Comparison of ENCODE assay signal across 7 mouse cellular contexts in the genomic region with DNA sequence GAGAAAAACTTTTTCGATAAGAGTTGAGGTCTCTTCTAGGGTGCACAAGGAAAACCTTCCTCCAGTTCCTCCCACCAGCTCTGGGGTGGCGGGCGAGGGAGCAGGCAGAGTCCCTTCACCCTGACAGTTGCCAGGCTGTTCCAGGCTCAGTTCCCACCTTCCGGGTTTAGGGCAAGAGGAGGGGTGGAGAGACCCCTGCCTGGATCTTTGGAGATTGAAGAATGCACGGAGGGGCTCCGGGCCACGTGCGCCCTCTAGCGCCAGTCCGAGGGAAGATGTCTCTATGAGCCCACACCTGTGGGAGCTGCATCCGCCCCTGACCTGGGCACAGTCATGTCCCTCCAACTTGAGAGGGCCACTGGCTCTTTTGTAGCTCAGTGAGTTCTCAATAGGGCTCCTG.
DNase-seq lines count a peak whose midpoint lies in the region; ATAC-seq and TF ChIP-seq lines count a peak whose summit lies in the region.

No protein-coding gene starts in this region.

- H3K4me1 ChIP-seq in kidney, postnatal 0 days (replicated peaks; ENCODE audit: insufficient read depth, low read length) = no peaks in the 10 kb centered on the region
- no peaks in the 10 kb centered on the region for H3K4me1 ChIP-seq in kidney, embryonic 16.5 days (ENCODE audit: insufficient read depth, low read length)
- no peaks in the 10 kb centered on the region for H3K4me1 ChIP-seq in ES-E14 (ENCODE audit: control insufficient read depth in 2 of 2, insufficient read depth in 2 of 2, low read length in 2 of 2, poor library complexity in 1 of 2)

- ATAC-seq in kidney, postnatal 0 days (replicated peaks; ENCODE audit: low FRiP score, low read depth) = no peak
- ATAC-seq in kidney, embryonic 16.5 days (ENCODE audit: low FRiP score, low TSS enrichment) = no peak

- DNase-seq in kidney, postnatal 0 days (ENCODE audit: low spot score) = peak; percentile 10
- peak; percentile 35 for DNase-seq in ES-E14 (ENCODE audit: low read depth, low spot score)
- peak; percentile 66 to 70 for DNase-seq in cerebellum, postnatal 10 days
- DNase-seq in kidney, postnatal 4 days = peak; percentile 39 to 45
- DNase-seq in c-Kit-positive CD71-positive TER-119-positive erythroid progenitor cells, embryonic 14.5 days (ENCODE audit: low spot score) = no peak
- no peak for DNase-seq in spleen, postnatal 36 days (ENCODE audit: low spot score in 2 of 2)

- H3K9ac ChIP-seq in kidney, postnatal 0 days (ENCODE audit: low read depth, low read length) = no peak overlapping the region
- no peak overlapping the region for H3K9ac ChIP-seq in kidney, embryonic 16.5 days (replicated peaks; ENCODE audit: low read length)
- H3K9ac ChIP-seq in ES-E14 (ENCODE audit: insufficient read depth, low read depth, low read length, poor library complexity, severe bottlenecking) = no peak overlapping the region

- H3K4me2 ChIP-seq in kidney, postnatal 0 days (ENCODE audit: low read length) = no peak overlapping the region
- no peak overlapping the region for H3K4me2 ChIP-seq in kidney, embryonic 16.5 days (replicated peaks; ENCODE audit: low read depth, low read length)

- H3K4me3 ChIP-seq in kidney, postnatal 0 days (replicated peaks; ENCODE audit: low read depth, low read length) = no peak overlapping the region
- H3K4me3 ChIP-seq in kidney, embryonic 16.5 days (ENCODE audit: low read length) = no peak overlapping the region
- H3K4me3 ChIP-seq in ES-E14 (ENCODE audit: insufficient read depth in 1 of 2, low read depth in 1 of 2, low read length in 2 of 2, poor library complexity in 1 of 2, severe bottlenecking in 1 of 2) = peak overlapping the region in 1 of 2 experiments; percentile 54; a peak in 2 of 4 replicates

- H3K36me3 ChIP-seq in kidney, postnatal 0 days (ENCODE audit: insufficient read depth, low read length) = no peaks in the 10 kb centered on the region
- no peaks in the 10 kb centered on the region for H3K36me3 ChIP-seq in kidney, embryonic 16.5 days (ENCODE audit: insufficient read depth, low read length)
- no peaks in the 10 kb centered on the region for H3K36me3 ChIP-seq in ES-E14 (ENCODE audit: control insufficient read depth, insufficient read depth, low read length, poor library complexity, severe bottlenecking)

- peak; percentile 53 for TF ChIP-seq CTCF in kidney, postnatal 0 days (IDR thresholded peaks at IDR 0.05; ENCODE audit: low read depth)

- H3K27ac ChIP-seq in kidney, postnatal 0 days = no peak overlapping the region
- no peak overlapping the region for H3K27ac ChIP-seq in kidney, embryonic 16.5 days (ENCODE audit: low read length)
- H3K27ac ChIP-seq in ES-E14 (ENCODE audit: insufficient read depth, low read depth, low read length, poor library complexity, severe bottlenecking) = no peak overlapping the region

- no peaks in the 10 kb centered on the region for H3K27me3 ChIP-seq in kidney, postnatal 0 days (ENCODE audit: insufficient read depth, low read length)
- no peaks in the 10 kb centered on the region for H3K27me3 ChIP-seq in kidney, embryonic 16.5 days (ENCODE audit: insufficient read depth, low read length)

- in situ Hi-C loops in ES-E14 (cut with MboI; ENCODE audit: low sequenced_read_pairs in 2 of 2, unreplicated experiment in 2 of 2) = no loop called here

- H3K9me3 ChIP-seq in kidney, postnatal 0 days (replicated peaks; ENCODE audit: low read length) = no peaks in the 10 kb centered on the region
- H3K9me3 ChIP-seq in kidney, embryonic 16.5 days (ENCODE audit: low read length) = no peaks in the 10 kb centered on the region
- H3K9me3 ChIP-seq in ES-E14 (ENCODE audit: control insufficient read depth, insufficient read depth, low read depth, low read length) = no peaks in the 10 kb centered on the region

- WGBS in kidney, postnatal 0 days = 12% methylated on average over 11 of the region's 11 CpGs
- 11% methylated on average over 11 of the region's 11 CpGs for WGBS in kidney, embryonic 16.5 days

TF ChIP-seq in ES-E14, 5 proteins besides CTCF, POLR2A, EP300 and RAD21:
- no peak for TF ChIP-seq ZNF384 (IDR thresholded peaks at IDR 0.05; ENCODE audit: low read depth, low read length)
- no peak for TF ChIP-seq CHD2 (IDR thresholded peaks at IDR 0.05; ENCODE audit: low read depth, low read length)
- no peak for TF ChIP-seq MAFK (IDR thresholded peaks at IDR 0.05; ENCODE audit: insufficient read depth, low read depth, low read length)
- TF ChIP-seq ZC3H11A (IDR thresholded peaks at IDR 0.05; ENCODE audit: borderline replicate concordance, low read depth, low read length) = no peak
- no peak for TF ChIP-seq HCFC1 (IDR thresholded peaks at IDR 0.05; ENCODE audit: borderline replicate concordance, insufficient read depth, low read length)
TF ChIP-seq in ES-E14: peak in this region for 0.

Comparison
In these comparisons a context has a peak if more than half of its experiments do, and no peak if none do; other contexts are left out.
1. DNase-seq: peak in kidney, postnatal 0 days (single experiment), ES-E14 (single experiment), cerebellum, postnatal 10 days (2 of 2) and kidney, postnatal 4 days (2 of 2); none in c-Kit-positive CD71-positive TER-119-positive erythroid progenitor cells, embryonic 14.5 days (single experiment) and spleen, postnatal 36 days (0 of 2).